Mouse (Mus musculus) ES-Bruce4 (cell line): ENCODE results near the gene Fam71e2. TPM values are rescaled to one million over a fixed set of nuclear protein-coding genes. Genes with fewer than 3 reads are reported as not detected.

Experiments used
- H3K27ac ChIP-seq: 2 replicates; pipeline ENCODE4 v1.5.1; 2012; ENCODE audit warnings: low read length, inconsistent platforms; ENCODE audit not compliant: insufficient read depth
- H3K27me3 ChIP-seq: 2 replicates; pipeline ENCODE4 v1.6.1; 2012; ENCODE audit warnings: mild to moderate bottlenecking, low read length, inconsistent platforms; ENCODE audit not compliant: control insufficient read depth, poor library complexity, insufficient read depth, severe bottlenecking
- H3K36me3 ChIP-seq: 2 replicates; pipeline ENCODE4 v1.6.1; 2012; ENCODE audit warnings: inconsistent platforms, mild to moderate bottlenecking, low read length, moderate library complexity; ENCODE audit not compliant: control insufficient read depth, poor library complexity, insufficient read depth, severe bottlenecking
- H3K4me1 ChIP-seq: one replicate; pipeline ENCODE4 v1.8.1; 2011; ENCODE audit warnings: low read length; ENCODE audit not compliant: control insufficient read depth, insufficient read depth
- H3K4me3 ChIP-seq: 2 replicates; pipeline ENCODE4 v1.5.1; 2011; ENCODE audit warnings: low read depth, mild to moderate bottlenecking, low read length
- H3K9ac ChIP-seq: 2 replicates; pipeline ENCODE4 v1.6.1; 2012; ENCODE audit warnings: low read depth, mild to moderate bottlenecking, inconsistent platforms; ENCODE audit not compliant: poor library complexity, severe bottlenecking
- H3K9me3 ChIP-seq: replicated peaks from 2 replicates; pipeline ENCODE4 v1.6.1; 2012; ENCODE audit warnings: mild to moderate bottlenecking, low read length, inconsistent platforms; ENCODE audit not compliant: control insufficient read depth, poor library complexity, insufficient read depth, severe bottlenecking
- CTCF ChIP-seq: IDR thresholded peaks from one replicate; pipeline ENCODE4 v1.8.1; 2011; ENCODE audit warnings: low read depth, low read length
- EP300 ChIP-seq: IDR thresholded peaks from 2 replicates; pipeline ENCODE4 v1.6.1; 2011; ENCODE audit warnings: low read depth, low read length; ENCODE audit not compliant: insufficient read depth
- POLR2A ChIP-seq: IDR thresholded peaks from one replicate; pipeline ENCODE4 v1.8.1; 2011; ENCODE audit warnings: low read length; ENCODE audit not compliant: insufficient read depth
- polyA plus RNA-seq: library from polyadenylated mRNA; stranded (reverse); fragments of >200 nt; gene quantifications from 2 replicates; pipeline ENCODE4 v1.2.4, GENCODE M21; 2011; ENCODE audit warnings: low read depth; ENCODE audit not compliant: missing spikeins, insufficient read depth, insufficient read length

The Fam71e2 gene
- polyA plus RNA-seq, 1 experiment: not detected

DNA sequence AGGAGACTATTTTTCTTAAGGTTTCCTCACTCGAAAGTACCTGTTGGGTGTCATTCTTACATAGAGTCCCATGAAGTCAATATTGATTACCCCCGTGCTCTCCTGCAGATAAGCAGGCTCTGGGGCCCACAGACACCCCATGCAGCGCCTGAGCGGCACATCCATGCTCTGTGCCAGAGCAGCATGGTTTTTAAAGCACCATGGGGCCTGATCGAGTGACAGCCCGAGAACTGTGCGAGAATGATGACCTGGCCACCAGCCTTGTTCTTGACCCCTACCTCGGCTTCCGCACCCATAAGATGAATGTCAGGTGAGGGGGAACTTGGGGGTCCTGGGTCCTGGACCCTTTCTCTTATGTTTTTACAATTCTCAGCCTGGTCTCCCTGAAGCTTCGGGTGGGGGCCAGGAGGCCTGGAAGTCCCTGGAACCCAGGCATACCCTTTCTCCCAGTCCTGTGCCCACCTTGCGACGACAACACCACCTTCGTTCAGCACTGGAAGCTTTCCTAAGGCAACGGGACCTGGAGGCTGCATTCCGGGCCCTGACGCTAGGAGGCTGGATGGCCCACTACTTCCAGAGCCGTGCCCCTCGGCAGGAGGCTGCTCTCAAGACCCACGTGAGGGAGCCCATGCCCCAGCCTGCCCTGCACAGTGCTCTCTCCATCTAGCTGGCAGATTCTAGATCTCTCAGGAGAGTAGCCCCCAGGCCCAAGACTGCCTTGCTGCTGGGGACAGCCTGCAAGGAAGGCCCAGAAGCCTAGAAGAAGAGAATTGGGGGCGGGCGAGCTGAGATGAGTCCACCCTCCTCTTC lies 29.2 kb downstream of the Fam71e2 start:
- peak overlapping the region; percentile 91; the same call in 1 of the 2 replicates for H3K9ac ChIP-seq
- H3K9me3 ChIP-seq: no peaks in the 10 kb centered on the region
- H3K27ac ChIP-seq: peak overlapping the region; percentile 36; the same call in 1 of the 2 replicates
- no peak for TF ChIP-seq CTCF
- no peak for TF ChIP-seq EP300
- TF ChIP-seq POLR2A: no peak
- H3K4me1 ChIP-seq: no peaks in the 10 kb centered on the region
- no peaks in the 10 kb centered on the region for H3K27me3 ChIP-seq
- peaks cover 16% of the 10 kb centered on the region for H3K36me3 ChIP-seq
- H3K4me3 ChIP-seq: no peak overlapping the region

DNA sequence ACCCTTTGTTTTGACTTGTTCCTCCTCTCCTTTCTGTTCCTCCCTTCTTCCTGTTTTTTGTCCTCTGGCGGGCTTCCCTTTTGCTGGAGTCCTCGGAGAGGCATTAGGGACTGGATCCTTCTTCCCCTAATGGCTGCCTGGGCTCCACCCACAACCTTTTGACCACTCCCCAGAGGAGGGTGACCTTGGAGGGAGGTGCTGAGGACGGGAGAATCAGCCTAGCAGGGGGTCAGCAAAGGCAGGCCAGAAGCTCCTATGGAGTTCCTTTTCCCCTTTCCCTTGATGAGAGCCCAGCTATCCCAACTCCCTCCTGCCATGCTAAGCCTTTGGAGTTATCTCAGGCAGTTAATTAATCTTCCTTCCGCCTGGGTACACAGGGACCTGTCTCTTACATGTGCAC lies 30.0 kb downstream of the Fam71e2 start:
- Histone ChIP-seq H3K36me3 (peaks cover 16% of the 10 kb centered on the region), H3K27me3 (no peaks in the 10 kb centered on the region), H3K27ac (peak overlapping the region; percentile 59; the same call in 1 of the 2 replicates), H3K4me3 (peak overlapping the region; percentile 98), H3K9me3 (no peaks in the 10 kb centered on the region), H3K4me1 (no peaks in the 10 kb centered on the region), H3K9ac (peak overlapping the region; percentile 91)
- TF ChIP-seq POLR2A (no peak), EP300 (0 out of 2 replicates have a peak, but pooled peaks have one; percentile 21)

DNA sequence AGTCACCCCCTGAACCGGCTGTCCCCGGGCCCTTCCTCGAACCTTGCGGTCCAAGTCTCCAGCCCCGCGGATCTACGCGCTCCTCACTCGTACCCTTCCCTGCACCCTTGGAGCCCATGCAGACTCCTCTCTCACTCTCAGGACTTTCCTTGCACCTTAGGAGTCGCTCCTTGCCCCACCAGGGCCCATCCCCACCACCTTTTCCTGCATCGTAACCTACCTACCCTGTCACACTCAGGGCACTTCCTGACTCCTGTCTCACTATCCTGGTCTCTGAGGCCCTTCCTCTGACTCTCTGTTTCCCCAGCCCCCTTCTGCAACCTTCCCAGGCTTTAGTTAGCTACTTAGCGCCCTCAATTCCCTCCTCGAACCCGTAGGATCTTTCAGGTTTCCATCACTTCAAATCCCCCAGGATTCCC lies 30.8 kb downstream of the Fam71e2 start:
- Histone ChIP-seq H3K27me3 (no peaks in the 10 kb centered on the region), H3K4me1 (no peaks in the 10 kb centered on the region), H3K9me3 (no peaks in the 10 kb centered on the region), H3K27ac (peak overlapping the region; percentile 59), H3K36me3 (peaks cover 16% of the 10 kb centered on the region), H3K9ac (peak overlapping the region; percentile 91), H3K4me3 (peak overlapping the region; percentile 98)
- TF ChIP-seq POLR2A: no peak

DNA sequence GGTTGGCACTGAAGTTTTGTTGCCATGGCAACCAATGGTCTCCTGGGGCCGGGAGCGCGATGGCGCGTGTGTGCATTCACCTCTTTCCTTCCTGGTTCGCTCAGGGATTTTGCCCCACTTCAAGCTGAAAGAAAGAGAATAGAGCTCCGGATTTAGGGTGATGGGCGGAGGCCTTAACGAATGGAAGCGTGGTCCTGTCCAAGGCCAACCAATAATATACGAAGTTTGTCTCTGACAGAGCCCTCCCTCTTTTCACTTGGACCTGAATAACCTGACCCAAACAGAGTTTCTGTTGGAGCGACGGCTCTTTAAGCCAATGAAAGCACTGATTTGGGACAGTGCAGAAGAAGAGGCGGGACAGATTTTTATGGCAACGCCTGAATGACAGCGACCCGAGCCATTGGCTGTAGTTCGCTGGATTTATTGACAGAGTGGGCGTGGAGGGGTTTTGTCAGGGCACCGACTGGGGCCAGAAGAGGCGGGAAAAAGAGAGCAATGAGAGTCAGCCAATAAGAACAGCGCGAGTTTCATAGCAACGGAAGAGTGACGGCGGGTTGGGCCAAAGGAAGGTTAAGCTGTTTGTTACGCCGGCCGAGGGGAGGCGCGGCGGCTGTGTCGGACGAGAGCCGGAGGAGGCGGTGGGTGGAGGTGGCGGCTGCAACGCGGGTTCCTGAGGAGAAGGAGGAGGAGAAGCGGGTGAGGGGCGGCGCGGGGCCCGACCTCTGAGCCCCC lies 31.4 kb downstream of the Fam71e2 start, which contains the start of gene Kmt5c:
TSS of gene Kmt5c (plus strand) at position 572 of the 732 bp plus-strand sequence.
- Histone ChIP-seq H3K9me3 (no peaks in the 10 kb centered on the region), H3K4me1 (no peaks in the 10 kb centered on the region), H3K36me3 (peaks cover 16% of the 10 kb centered on the region), H3K27me3 (no peaks in the 10 kb centered on the region), H3K27ac (peak within 1 kb of the TSS; percentile 59), H3K4me3 (peak within 1 kb of the TSS; percentile 98), H3K9ac (peak within 1 kb of the TSS; percentile 91)
- TF ChIP-seq EP300 (no peak), POLR2A (peak; percentile 63)

DNA sequence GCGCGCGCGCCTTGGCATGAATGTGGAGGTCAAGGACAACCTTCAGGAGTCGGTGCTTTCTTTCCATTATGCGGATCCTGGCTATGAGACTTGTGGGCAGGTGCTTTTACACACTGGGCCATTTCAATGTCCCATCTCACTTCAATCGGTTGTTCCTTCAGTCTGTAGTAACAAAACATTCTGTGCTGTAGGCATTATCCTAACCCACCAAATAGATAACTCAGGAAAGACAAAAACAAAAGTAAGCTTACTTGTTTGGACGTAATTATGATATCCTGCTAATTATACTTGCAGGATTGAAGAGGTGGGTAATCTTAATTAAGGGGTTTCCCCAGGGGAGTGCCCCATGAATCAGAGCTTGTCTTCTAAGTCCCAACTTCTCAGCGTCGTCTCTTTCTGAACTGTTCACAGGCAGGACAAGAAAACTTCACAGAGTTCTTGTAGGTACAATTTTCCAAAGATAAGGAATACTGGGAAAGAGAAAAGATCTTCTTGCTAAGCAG lies 32.0 kb downstream of the Fam71e2 start:
- H3K9me3 ChIP-seq: no peaks in the 10 kb centered on the region
- 0 out of 2 replicates have a peak overlapping the region, but pooled peaks have one; percentile 33 for H3K9ac ChIP-seq
- no peaks in the 10 kb centered on the region for H3K4me1 ChIP-seq
- H3K36me3 ChIP-seq: peaks cover 12% of the 10 kb centered on the region; the same call in 1 of the 2 replicates
- H3K27me3 ChIP-seq: no peaks in the 10 kb centered on the region
- peak overlapping the region; percentile 50 for H3K4me3 ChIP-seq
- no peak for TF ChIP-seq EP300
- TF ChIP-seq CTCF: no peak
- TF ChIP-seq POLR2A: no peak
- H3K27ac ChIP-seq: peak overlapping the region; percentile 33
